Mouse (Mus musculus): ENCODE measurements around the gene D930007J09Rik.

GRCm38 (mm10) chr13:32789781-32790180 lies 12.9 kb downstream of the D930007J09Rik start:
- TF ChIP-seq GATA1 (IDR thresholded peaks at IDR 0.05; ENCODE audit: borderline replicate concordance, low read length) (no peak), FLI1 (IDR thresholded peaks at IDR 0.05; ENCODE audit: low read length) (no peak)

All from megakaryocyte, embryonic 14.5 days (primary cell).